Mouse (Mus musculus) spleen, adult 2 months (tissue): Measurements from ENCODE around the gene Flrt1. TPM values are rescaled to one million over a fixed set of nuclear protein-coding genes. Genes with fewer than 3 reads are reported as not detected.

Experiments used
- DNase-seq, 2 experiments: peaks; one replicate each; pipeline versions ENCODE4 v3.0.0 to v3.0.0-alpha.2; 2012 to 2021; ENCODE audit warnings: low spot score in 2 of 2, low read depth in 1 of 2
- H3K27ac ChIP-seq: fragments of 200-500 bp; 2 replicates; pipeline ENCODE4 v1.5.1; 2012; ENCODE audit warnings: low read length, inconsistent platforms; ENCODE audit not compliant: insufficient read depth
- H3K27me3 ChIP-seq: fragments of 200-500 bp; 2 replicates; pipeline ENCODE4 v1.6.1; 2012; ENCODE audit warnings: mild to moderate bottlenecking, moderate library complexity, low read length, inconsistent platforms; ENCODE audit not compliant: control insufficient read depth, insufficient read depth
- H3K36me3 ChIP-seq: fragments of 200-500 bp; 2 replicates; pipeline ENCODE4 v1.6.1; 2012; ENCODE audit warnings: mild to moderate bottlenecking, low read length, inconsistent platforms; ENCODE audit not compliant: control insufficient read depth, insufficient read depth
- H3K4me1 ChIP-seq: fragments of 200-500 bp; 2 replicates; pipeline ENCODE4 v1.6.1; 2011; ENCODE audit warnings: inconsistent platforms; ENCODE audit not compliant: control insufficient read depth, insufficient read depth, insufficient read length
- H3K4me3 ChIP-seq: fragments of 200-500 bp; 2 replicates; pipeline ENCODE4 v1.5.1; 2011; ENCODE audit warnings: mild to moderate bottlenecking, inconsistent platforms; ENCODE audit not compliant: insufficient read depth, insufficient read length; ENCODE audit errors: extremely low read depth
- CTCF ChIP-seq: fragments of 200-500 bp; IDR thresholded peaks from 2 replicates; pipeline ENCODE4 v1.5.1; 2011; ENCODE audit warnings: mild to moderate bottlenecking, inconsistent platforms; ENCODE audit not compliant: insufficient read depth, insufficient read length, insufficient replicate concordance; ENCODE audit errors: extremely low read depth
- POLR2A ChIP-seq: fragments of 200-500 bp; IDR thresholded peaks from 2 replicates; pipeline ENCODE4 v1.6.1; 2011; ENCODE audit warnings: low read depth, low read length, inconsistent platforms
- WGBS: fragments of 180-500 bp; shearing (Covaris S2); methylation state at CpG from one replicate; pipeline ENCODE4 v1.1.7; 2018; 5-methylcytosine and 5-hydroxymethylcytosine counted together
- polyA plus RNA-seq: library from polyadenylated mRNA; depleted of rRNA; stranded (reverse); fragments of >200 nt; gene quantifications from 2 replicates; pipeline ENCODE4 v1.2.3, GENCODE M21; 2012

Gene Flrt1
- polyA plus RNA-seq, 1 experiment = 0.16 TPM

GRCm38 (mm10) chr19:7107174-7107573 is 1.6 kb upstream of the Flrt1 start:
- TF ChIP-seq CTCF = no peak
- no peak for TF ChIP-seq POLR2A
- Histone ChIP-seq H3K36me3 (no peaks in the 10 kb centered on the region), H3K4me1 (peaks cover 12% of the 10 kb centered on the region; the same call in 1 of the 2 replicates), H3K27me3 (no peaks in the 10 kb centered on the region), H3K27ac (no peak overlapping the region), H3K4me3 (no peak overlapping the region)
- DNase-seq = no peak
- WGBS = 93% methylated on average over 4 of the region's 4 CpGs

DNA sequence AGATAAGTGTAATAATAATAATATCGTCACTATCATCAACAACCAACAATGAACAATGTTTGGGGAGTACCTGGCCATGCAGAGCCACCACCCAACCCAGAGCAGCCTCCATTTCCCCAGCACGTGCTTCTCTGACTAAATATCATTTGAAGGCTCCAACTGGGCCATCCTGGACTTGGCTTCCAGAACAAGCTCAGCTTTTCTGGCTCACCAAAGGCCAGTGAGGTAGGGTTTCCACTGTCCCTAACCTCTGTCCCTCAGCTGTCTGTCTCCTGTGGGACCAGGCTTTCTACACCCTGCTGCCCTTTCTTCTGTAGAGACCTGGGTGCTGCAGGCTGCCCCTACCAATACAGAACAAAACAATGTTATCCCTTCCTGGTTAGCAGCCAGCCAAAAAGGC is 1.0 kb upstream of the Flrt1 start:
- Histone ChIP-seq H3K4me3 (no peak overlapping the region), H3K27ac (no peak overlapping the region), H3K4me1 (peaks cover 12% of the 10 kb centered on the region; the same call in 1 of the 2 replicates), H3K36me3 (no peaks in the 10 kb centered on the region), H3K27me3 (no peaks in the 10 kb centered on the region)
- no peak for DNase-seq
- TF ChIP-seq CTCF (no peak), POLR2A (no peak)
- 83% methylated on average over 2 of the region's 2 CpGs for WGBS

GRCm38 (mm10) chr19:7103993-7104401 is 1.5 kb downstream of the Flrt1 start:
- TF ChIP-seq POLR2A (no peak), CTCF (no peak)
- no peak for DNase-seq
- WGBS = 86% methylated on average over 19 of the region's 19 CpGs
- Histone ChIP-seq H3K27me3 (no peaks in the 10 kb centered on the region), H3K36me3 (no peaks in the 10 kb centered on the region), H3K27ac (no peak overlapping the region), H3K4me1 (peaks cover 12% of the 10 kb centered on the region; the same call in 1 of the 2 replicates), H3K4me3 (no peak overlapping the region)

- H3K36me3 ChIP-seq = no peaks in the 10 kb centered on the region
- H3K27ac ChIP-seq = no peak overlapping the region
- H3K4me1 ChIP-seq = peaks cover 12% of the 10 kb centered on the region; the same call in 1 of the 2 replicates
- no peak for TF ChIP-seq CTCF
- TF ChIP-seq POLR2A = no peak
- H3K4me3 ChIP-seq = no peak overlapping the region
- 85% methylated on average over 4 of the region's 4 CpGs for WGBS
- no peak for DNase-seq
- H3K27me3 ChIP-seq = no peaks in the 10 kb centered on the region
Observed at GRCm38 (mm10) chr19:7103349-7103992, 2.1 kb downstream of the Flrt1 start.

- Histone ChIP-seq H3K36me3 (no peaks in the 10 kb centered on the region), H3K4me1 (peaks cover 12% of the 10 kb centered on the region; the same call in 1 of the 2 replicates), H3K4me3 (no peak overlapping the region), H3K27me3 (no peaks in the 10 kb centered on the region), H3K27ac (no peak overlapping the region)
- 70% methylated on average over 10 of the region's 10 CpGs for WGBS
- no peak for TF ChIP-seq POLR2A
- no peak for TF ChIP-seq CTCF
- no peak for DNase-seq
Observed at GRCm38 (mm10) chr19:7102039-7102438, 3.5 kb downstream of the Flrt1 start.

GRCm38 (mm10) chr19:7099620-7100155 is 5.8 kb downstream of the Flrt1 start:
- WGBS = 88% methylated on average over 3 of the region's 3 CpGs
- TF ChIP-seq CTCF (no peak), POLR2A (no peak)
- Histone ChIP-seq H3K36me3 (no peaks in the 10 kb centered on the region), H3K4me3 (no peak overlapping the region), H3K27me3 (no peaks in the 10 kb centered on the region), H3K27ac (no peak overlapping the region), H3K4me1 (peaks cover 5% of the 10 kb centered on the region; the same call in 1 of the 2 replicates)
- DNase-seq = no peak

GRCm38 (mm10) chr19:7092756-7093155 is 12.8 kb downstream of the Flrt1 start:
- no peak overlapping the region for H3K27ac ChIP-seq
- TF ChIP-seq POLR2A = no peak
- no peak overlapping the region for H3K4me3 ChIP-seq
- H3K27me3 ChIP-seq = no peaks in the 10 kb centered on the region
- WGBS = 29% methylated on average over 5 of the region's 5 CpGs
- DNase-seq = no peak
- H3K4me1 ChIP-seq = no peaks in the 10 kb centered on the region
- H3K36me3 ChIP-seq = no peaks in the 10 kb centered on the region
